Mouse (Mus musculus): ENCODE measurements at regions not wholly inside any gene's neighbourhood (a gene's known extent, or its start where the extent isn't known, plus 50 kb on each side); places are given as distances from the start of the nearest gene placed in this dataset.
A peak's percentile ranks its signal among the peaks of the same experiment; 100 is the strongest.
"Not testable (repeated sequence)": the region's sequence is repeated elsewhere in the genome, so short reads cannot be mapped to it uniquely, and the experiment has no call there.

GRCm38 (mm10) chr6:6387571-6387970 is 170.6 kb upstream of the Slc25a13 start:
- no peak for DNase-seq

- DNase-seq: no peak
Observed at GRCm38 (mm10) chr6:6384971-6385370, 168.0 kb upstream of the Slc25a13 start.

GRCm38 (mm10) chr6:6384441-6384840 is 167.5 kb upstream of the Slc25a13 start:
- DNase-seq: no peak

DNA sequence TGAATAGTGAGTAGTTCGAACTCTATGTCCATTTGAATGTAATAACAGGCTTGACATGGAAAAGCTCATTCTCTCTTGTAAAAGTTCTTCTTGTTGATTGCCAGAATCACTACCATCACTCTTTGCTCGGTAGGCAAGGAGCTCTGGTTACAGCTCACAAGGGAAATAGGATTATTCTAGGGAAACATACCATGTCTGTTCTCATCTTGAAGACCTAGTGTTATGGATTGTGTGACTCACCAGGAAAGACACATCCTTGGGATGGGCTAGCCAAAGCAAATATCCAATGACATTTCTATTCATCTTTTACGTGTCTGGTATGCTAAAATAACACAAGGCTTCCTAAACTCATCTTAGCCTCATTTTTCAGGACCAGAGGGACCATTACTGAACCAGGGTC is 155.4 kb upstream of the Slc25a13 start:
- no peak for DNase-seq

DNA sequence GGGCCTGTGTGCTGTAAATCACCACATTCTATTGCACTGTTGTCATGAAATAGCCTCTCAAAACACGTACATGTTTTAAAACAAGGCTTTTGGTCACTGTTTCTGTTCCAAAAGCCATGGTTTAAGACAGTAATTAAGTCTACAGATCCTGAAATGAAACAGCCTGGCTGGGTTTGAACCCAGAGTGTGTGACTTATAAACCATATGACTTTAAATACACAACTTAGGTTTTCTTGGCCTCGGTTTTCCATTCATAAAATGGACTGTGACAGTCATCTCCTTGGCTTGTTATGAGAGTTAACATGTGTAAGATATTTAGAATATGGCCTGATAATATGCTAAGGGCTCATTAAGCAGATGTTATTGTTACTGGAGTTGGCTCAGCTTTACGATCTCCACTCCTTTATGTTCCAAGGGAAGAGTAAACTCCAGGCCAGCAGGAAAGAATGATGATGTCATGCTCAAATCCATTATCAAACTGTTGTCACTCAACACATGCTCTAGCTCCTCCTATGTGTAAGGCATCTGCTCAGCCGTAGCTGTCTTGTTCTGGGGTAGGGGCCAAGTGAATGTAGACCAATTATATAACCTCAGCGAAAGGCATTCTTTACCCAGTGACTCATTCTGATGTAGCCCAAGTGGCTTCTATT is 154.6 kb upstream of the Slc25a13 start:
- DNase-seq: no peak

- DNase-seq: no peak
Observed at GRCm38 (mm10) chr6:6364037-6364436, 147.1 kb upstream of the Slc25a13 start.

DNA sequence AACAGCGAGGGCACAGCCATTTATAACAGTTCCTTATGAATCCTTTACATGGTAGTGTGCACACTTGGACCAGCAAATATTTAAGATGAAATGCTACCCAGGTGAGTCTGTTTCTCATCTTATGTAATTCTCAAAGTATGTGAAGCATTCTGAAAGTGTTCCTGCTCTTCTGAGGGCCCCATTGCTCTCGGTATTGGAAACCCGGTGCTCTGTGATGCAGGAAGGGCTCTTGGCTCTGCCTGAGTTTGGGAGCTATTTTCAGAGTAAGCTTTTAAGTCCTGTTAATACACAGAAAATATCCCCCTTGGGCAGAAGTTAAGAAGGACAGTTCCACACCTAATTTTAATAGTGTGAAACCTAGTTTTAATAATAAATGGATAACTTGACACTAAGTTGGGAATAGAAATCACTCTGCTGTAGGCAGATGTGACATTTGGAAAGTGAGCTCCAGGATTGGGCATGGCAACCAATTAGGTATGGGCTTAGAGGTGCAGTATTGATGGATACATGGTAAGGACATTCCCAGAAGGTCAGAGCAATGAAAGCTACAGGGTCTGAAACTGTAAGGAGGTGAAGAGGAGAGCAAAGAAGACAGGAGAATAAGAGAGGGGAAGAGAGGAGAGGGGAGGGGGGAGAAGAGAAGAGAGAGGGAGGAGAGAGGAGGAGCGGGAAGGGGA is 145.8 kb upstream of the Slc25a13 start:
- DNase-seq: no peak

DNA sequence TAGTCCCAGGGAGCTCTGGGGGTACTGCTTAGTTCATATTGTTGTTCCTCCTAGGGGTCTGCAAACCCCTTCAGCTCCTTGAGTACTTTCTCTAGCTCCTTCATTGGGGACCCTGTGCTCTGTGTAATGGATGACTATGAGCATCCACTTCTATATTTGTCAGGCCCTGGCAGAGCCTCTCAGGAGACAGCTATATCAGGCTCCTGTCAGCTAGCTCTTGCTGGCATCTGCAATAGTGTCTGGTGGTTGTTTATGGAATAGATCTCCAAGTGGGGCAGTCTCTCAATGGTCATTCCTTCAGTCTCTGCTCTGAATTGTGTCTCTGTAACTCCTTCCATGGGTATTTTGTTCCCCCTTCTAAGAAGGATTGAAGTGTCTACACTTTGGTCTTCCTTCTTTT is 144.2 kb upstream of the Slc25a13 start:
- DNase-seq: not testable (repeated sequence)

- no peak for DNase-seq
Observed at GRCm38 (mm10) chr6:6357477-6357876, 140.5 kb upstream of the Slc25a13 start.

DNA sequence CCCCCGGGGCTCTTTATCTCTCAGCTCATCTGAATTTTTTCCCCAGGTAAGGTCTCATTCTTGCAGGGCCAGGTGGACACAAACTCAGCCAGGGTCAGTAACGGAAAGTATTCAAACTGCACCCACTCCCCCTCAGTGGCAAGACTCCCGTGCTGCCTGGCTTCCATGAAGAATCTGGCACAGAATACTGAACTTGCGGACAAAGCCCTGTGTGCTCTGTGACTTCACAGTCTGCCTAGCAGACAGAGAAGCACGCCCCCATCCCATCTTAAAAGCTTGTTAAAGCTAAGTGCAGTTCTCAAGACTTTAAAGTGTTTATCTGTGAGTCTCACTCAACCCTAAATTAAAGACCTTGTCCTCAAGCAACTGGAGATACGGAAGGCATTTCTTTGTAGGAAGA is 140.0 kb upstream of the Slc25a13 start:
- DNase-seq: no peak

DNA sequence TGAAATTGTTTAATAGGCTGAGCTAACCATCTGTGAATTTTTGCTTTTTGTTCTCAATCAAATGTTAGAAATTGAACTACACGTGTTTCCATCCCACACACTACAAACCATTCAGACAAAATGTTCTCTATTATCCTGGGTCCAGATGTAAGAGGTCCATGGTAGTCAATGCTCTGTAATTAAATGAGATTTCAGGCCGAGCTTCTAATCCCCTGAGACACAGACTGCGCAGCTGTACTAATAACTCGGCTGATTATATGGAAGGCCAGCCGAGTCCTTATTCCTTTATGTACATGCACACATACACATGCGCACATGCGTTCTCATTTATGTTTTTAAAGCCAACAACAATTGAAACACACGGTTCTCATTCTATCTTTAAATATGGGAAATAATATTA is 118.3 kb upstream of the Slc25a13 start:
- DNase-seq: no peak

GRCm38 (mm10) chr6:6330271-6330670 is 113.3 kb upstream of the Slc25a13 start:
- no peak for DNase-seq

- DNase-seq: no peak
Observed at GRCm38 (mm10) chr6:6325516-6325915, 108.5 kb upstream of the Slc25a13 start.

DNA sequence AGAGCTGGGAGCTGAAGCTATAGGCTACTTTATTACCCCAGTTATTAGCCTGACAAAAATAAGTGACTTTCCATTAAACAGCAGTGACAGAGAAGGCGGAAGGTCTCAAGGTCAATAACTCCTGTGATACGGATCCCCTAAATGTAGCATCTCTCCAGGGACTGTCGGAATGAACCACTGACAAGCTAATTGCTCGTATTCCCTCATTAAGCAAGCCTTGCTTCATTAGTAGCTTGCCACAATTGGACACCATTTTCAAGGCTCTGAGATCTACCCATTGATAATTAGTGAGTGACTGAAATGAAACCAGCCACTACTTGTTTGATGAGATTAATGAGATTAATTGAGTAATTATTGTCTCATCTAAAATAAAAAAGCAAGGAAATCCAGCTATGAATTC is 99.8 kb upstream of the Slc25a13 start:
- DNase-seq: no peak

DNA sequence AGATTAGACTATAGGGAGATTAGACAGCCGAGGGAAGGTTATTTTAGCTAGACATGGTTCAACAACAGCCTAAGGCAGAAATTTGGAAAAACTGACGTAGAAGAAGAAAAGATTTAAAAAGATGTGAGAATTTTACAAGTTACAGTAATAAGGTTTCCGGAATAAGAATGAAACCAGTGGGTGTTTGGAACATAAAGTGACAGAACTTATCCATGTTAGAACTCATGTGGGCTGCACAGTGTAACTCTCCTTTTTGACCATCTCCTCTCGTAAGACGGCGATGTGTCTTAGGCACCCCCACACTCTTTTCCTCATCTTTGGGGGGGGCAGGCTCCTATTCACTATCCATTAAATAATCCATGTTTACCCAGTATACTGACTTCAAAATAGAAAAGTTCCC is 96.2 kb upstream of the Slc25a13 start:
- DNase-seq: no peak

GRCm38 (mm10) chr6:6310213-6310612 is 93.2 kb upstream of the Slc25a13 start:
- DNase-seq: no peak

GRCm38 (mm10) chr6:6307618-6308017 is 90.6 kb upstream of the Slc25a13 start:
- no peak for DNase-seq

GRCm38 (mm10) chr6:6303767-6304166 is 86.8 kb upstream of the Slc25a13 start:
- no peak for DNase-seq

GRCm38 (mm10) chr6:6301001-6301510 is 84.1 kb upstream of the Slc25a13 start:
- peak; percentile 11 to 31 for DNase-seq

- no peak for DNase-seq
Observed at GRCm38 (mm10) chr6:6298867-6299852, 82.2 kb upstream of the Slc25a13 start.

DNA sequence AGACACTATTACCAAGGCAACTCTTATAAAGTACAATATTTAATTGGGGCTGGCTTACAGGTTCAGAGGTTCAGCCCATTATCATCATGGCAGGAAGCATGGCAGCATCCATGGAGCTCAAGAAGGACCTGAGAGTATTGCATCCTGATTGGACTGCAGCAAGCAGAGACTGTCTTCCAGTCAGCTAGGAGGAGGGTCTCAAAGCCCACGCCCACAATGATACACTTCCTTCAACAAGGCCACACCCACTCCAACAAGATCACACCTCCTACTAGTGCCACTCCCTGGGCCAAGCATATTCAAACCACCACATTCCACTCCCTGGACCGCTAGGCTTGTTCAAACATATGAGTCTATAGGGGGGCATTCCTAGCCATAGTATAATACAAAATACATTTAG is 78.6 kb upstream of the Slc25a13 start:
- DNase-seq: not testable (repeated sequence)

- DNase-seq: no peak
Observed at GRCm38 (mm10) chr6:6291781-6292180, 74.8 kb upstream of the Slc25a13 start.

GRCm38 (mm10) chr6:6290427-6290826 is 73.5 kb upstream of the Slc25a13 start:
- DNase-seq: no peak
